Mouse (Mus musculus) layer of hippocampus, adult 9-11 months (tissue): ENCODE data around the gene Fam57a.

Experiments
- DNase-seq: peaks from one replicate; pipeline ENCODE4 v3.0.0; 2022

The Fam57a gene

DNA sequence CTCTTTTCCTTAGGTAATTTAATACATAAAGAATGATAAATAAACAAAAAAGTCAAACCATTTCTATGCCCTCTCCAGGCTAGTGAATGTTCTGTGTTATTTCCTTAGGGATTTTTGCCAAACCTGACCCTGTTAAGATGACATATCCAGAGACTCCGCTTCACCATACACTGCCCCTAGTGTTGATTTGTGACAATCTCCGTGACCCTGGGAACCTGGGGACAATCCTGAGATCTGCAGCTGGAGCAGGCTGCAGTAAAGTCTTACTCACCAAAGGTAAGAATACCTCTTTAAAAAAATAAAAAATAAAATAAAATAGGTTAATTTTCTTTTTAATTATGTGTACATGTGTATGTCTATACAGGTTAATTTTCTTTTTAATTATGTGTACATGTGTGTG, 67.8 kb downstream of the Fam57a start:
- no peak for DNase-seq

GRCm38 (mm10) chr11:76252036-76252435, 72.6 kb downstream of the Fam57a start:
- no peak for DNase-seq

DNA sequence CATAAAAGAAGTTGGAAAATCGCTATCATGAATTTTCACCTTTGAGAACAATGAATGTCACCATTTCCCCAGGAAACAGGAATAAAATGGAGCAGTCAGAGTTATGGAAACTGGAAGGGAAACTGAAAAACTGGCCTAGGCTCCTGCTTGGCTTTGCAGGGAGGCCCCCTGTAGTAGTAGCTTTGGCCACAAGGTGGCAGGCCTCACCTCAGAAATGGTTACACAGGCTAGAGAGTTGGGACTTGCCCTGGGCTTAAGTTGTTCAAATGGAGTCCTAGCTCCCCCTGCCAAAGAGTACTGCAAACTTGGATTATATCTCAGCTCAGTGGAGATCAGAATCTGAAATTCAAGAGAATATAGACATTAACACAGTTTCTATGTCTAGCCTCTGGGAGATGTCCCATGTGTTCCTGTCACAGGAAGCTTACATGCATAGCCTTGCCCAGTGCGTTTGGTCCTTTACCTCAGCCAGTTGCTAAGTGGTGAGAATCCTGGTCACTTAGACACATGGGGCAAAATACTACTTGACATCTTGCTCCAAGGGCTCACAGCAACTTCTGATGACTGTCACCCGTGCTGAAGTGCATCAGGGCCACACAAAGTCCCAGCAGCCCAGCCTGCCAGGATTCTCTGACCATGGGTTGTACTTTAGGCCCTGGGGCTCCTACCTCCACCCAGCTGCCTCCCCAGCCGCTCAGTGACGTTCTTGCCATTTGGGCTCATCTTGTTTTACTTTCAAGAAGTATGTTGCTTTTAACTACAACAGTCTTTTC, 73.9 kb downstream of the Fam57a start:
- peak; percentile 83 for DNase-seq

DNA sequence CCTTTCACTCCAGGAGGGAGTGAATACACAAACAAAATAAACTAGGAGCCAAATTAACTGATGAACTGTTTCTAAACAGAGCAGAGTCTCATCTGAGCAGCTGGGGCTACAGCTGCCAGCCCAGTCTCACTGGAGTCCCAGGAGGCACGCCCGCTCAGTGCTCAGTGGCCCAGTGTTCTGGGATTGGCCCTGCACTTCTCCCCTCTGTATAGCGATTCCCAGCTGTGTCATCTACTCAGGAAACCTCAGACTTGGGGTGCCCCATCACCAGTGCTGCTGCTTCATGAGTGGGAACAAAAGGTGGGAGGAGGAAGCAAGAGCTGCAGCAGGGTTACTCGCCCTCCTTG, 74.4 kb downstream of the Fam57a start:
- no peak for DNase-seq

- DNase-seq, result peak; percentile 71
These were observed 76.0 kb downstream of the Fam57a start for GRCm38 (mm10) chr11:76255431-76256001.

DNA sequence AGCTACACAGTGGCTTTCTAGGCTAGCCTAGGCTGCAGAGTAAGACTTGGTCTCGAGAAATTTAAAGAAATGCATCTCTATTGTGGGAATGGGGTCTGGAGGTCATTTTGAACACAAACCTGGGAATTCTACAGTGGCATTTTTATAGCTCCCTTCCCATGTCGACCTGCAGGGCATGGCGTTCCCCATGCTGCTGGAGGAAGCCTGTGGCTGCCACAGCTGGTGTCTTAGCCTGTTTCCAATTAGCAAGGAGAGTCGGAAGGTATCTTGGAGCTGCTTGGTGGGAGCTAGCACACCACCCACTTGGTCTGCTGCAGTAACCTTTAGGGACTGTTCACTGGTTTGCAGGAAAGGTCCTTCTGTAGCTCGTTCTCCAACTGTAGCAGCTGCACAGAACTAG, 76.7 kb downstream of the Fam57a start:
- DNase-seq, result no peak

- DNase-seq, result no peak
These were observed 77.9 kb downstream of the Fam57a start for GRCm38 (mm10) chr11:76257386-76257785.

DNA sequence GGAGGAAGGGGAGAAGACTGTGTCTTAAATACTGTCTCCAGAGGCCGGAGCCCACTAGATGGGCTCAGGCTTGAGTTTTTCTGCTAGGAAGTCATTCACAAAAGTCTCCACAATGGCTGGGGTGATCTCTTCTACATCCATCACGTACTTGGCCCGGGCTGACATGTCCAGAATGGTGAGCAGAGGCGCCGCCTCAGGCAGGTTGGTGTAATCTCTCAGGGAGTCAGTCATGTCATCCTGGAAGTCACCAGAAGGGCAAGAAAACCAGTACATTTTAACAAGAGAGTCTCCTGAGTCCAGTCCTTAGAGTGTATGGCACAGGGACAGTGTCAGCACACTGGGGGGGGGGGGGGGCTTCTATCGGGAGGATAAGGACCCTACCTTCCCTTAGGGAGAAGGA, 79.0 kb downstream of the Fam57a start:
- DNase-seq, result no peak

DNA sequence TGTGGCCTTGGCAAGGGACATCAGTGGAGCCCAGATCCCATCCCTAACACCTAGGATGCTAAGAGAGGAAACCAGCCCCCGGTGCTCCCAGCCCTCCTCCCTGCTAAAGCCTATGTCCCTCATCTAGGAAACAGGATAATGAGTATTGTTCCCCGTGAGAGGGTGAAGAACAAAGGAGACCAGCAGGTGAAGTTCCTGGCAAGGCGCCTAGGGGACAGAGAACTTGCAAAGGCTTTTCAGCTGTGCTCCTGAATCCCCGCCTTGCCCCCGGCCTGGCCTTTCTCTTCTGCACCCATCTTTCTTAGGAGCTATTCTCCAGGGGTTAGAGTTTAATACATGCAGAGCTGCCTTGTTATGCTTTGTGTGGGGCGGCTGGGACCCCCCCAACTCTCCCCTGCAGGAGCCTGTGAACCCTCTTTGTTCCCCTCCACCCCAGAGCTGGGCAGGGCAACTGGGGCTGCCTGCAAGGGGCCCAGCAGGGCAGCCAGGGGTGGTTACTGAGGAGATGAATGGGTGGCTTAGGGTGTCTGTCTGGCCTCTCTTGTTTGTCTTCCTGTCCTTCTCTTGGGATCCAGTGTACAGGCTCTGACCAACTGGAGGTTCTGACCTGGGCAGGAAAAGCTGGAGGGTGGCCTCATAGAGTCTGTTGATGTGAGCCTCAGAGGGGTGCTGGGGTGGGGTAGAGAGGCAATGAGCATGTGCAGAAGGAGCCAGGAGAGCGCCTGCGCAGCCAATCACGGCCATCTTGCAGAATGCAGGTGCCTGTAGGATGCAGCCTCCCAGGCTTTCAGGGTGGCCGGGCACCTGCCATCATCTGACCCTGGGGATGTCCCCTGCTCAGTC, 81.0 kb downstream of the Fam57a start:
- no peak for DNase-seq

GRCm38 (mm10) chr11:76261224-76261623, 81.8 kb downstream of the Fam57a start:
- no peak for DNase-seq

GRCm38 (mm10) chr11:76262611-76263351, 83.3 kb downstream of the Fam57a start:
- no peak for DNase-seq
